Mouse (Mus musculus) olfactory bulb, adult 2 months (tissue): ENCODE data around the gene Prmt9.

Experiments used
- CTCF ChIP-seq: fragments of 200-500 bp; IDR thresholded peaks from 2 replicates; pipeline ENCODE4 v1.5.1; 2012; ENCODE audit warnings: low read depth, mild to moderate bottlenecking, low read length, moderate library complexity; ENCODE audit not compliant: insufficient read depth
- POLR2A ChIP-seq: fragments of 200-500 bp; IDR thresholded peaks from 2 replicates; pipeline ENCODE4 v1.6.1; 2012; ENCODE audit warnings: mild to moderate bottlenecking, low read depth, low read length, moderate library complexity; ENCODE audit not compliant: insufficient read depth

- no peak for TF ChIP-seq CTCF
- TF ChIP-seq POLR2A = no peak
These were observed 24.3 kb upstream of the Prmt9 start for GRCm38 (mm10) chr8:77524906-77525305.
